Mouse (Mus musculus) frontal cortex, postnatal 36 days (tissue): Measurements from ENCODE around the gene Tfcp2l1.
A peak's percentile ranks its signal among the peaks of the same experiment; 100 is the strongest.
"Not testable (repeated sequence)": the region's sequence is repeated elsewhere in the genome, so short reads cannot be mapped to it uniquely, and the experiment has no call there.

Source experiments
- DNase-seq, 2 experiments: peaks; one replicate each; pipeline ENCODE4 v3.0.0; 2022; ENCODE audit warnings: low spot score in 2 of 2

Gene Tfcp2l1

DNA sequence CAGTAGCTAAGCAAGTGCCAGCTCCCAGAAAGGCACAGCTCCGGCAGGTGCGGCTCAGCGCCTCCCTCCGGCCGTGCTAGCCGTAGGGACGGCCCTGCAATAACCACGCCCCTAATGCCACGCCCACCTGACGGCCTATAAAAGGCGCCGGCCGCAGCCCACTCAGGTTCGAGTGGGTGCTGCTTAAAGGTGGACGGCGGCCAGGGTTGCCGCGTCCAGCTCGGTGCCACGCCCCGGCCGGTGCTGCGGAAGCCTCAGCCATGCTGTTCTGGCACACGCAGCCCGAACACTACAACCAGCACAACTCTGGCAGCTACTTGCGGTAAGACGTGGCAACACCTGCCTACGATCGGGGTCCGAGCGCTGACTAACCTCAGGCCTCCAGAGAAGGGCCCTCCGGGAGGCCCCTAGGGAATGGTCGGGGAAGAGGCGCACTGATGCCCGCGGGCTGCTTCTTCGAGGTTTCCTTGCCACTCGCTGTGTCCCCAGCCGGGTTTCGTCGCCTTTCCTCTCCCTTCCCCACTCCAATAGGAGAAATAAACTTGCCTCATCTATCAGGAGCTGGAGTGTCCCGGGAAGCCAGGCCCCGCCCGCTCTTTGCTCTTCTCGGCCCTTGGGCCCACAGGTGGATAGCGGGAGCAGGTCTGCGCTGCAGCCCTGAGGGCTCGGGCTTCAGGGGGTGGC lies at the start of gene Tfcp2l1:
Tfcp2l1 (plus strand) TSS at position 165 of the 684 bp plus-strand sequence.
- peak; percentile 33 to 40 for DNase-seq

DNA sequence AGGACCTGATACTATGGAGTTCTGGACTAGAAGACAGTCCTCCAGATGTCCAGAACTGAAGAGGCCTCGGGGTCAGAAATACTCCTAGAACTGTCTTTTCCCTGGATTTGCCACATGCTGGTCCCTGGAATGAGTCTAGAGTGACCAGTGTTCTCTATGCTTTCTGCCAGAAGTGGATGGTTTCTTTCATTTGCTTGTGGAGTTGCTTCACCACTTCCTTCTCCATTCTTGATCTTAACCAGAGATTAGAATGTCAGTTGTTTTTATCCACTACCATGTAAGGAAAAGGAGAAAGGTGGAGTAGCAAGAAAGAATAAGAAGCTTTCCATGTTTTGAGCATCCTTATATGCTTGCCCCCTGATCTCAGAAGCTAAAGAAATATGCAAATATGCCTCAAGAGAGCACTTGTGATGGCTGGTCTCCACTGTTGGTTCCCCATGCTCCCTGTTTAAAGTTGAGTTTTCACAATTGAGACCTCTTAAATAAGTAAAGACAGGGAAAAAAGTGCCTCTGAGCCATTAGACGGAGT lies 47.5 kb upstream of the Tfcp2l1 start:
- no peak for DNase-seq

DNA sequence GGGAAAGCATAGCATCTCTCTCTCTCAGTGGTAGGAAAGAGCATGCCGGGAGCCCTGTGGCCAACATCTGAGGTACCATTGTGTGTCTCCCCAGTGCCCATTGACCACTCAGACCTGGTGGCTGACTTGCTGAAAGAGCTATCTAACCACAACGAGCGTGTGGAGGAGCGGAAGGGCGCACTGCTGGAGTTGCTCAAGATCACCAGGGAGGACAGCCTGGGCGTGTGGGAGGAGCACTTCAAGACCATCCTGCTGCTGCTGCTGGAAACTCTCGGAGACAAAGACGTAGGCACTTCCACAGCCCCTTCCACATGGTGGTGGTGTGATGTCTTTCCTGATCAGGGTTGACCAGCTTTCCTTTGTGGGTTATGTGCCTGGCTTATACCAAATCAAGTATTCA lies 46.6 kb upstream of the Tfcp2l1 start:
- no peak for DNase-seq

DNA sequence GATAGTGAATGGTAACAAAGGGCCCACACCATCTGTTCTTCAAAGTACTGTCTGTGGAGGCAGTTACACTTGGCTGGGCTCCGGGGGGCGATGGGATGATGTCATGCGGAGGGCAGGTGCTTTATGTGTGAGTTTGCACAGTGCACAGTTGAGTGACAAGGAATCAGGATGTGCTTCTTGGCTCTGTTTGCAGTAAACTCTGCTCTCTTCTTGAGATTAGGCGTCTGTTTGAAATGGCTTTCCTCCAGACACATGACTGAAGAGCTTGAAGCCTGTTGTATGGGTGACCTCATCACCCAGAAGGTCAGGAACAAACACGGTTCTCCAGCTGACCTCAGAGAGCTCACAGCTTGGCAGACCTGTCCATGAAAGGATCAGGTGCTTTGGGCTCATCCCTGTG lies 38.0 kb upstream of the Tfcp2l1 start:
- no peak for DNase-seq

DNA sequence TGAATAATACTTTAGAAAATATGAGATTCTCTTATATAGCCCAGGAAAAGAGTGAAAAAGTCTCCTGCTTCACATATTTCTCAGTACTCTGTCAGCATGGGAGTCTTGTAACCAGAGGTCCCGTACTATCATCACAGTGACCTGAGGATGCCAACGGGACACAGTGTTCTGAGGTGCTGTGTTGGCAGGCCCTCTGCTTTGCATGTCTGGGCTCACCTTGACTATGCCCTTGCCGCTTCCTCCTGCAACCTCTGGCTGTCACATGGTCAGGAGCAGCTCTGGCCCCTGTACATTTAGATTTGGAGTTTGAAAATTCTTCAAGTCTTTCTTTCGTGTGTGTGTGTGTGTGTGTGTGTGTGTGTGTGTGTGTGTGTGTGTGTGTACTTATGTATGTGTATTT lies 34.8 kb upstream of the Tfcp2l1 start:
- no peak for DNase-seq

DNA sequence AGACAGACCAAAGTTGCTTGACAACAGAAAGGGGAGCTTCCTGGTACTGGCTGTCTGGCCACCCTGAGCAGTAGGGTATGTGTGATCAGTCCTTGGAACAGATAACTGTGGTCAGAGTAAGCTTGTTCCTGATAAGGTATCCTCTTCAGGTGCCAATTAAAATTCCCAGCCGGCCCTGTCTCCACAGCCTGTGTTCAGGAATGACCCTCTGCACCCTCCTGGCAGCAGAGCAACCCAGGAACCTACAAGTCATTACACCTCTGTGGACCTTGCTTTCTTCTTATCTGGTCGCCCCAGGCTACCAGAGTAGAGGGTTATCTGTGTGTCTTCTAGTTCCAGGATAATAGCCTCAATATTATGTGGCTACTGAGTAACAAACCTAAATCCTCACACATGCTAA lies 32.4 kb upstream of the Tfcp2l1 start:
- no peak for DNase-seq

DNA sequence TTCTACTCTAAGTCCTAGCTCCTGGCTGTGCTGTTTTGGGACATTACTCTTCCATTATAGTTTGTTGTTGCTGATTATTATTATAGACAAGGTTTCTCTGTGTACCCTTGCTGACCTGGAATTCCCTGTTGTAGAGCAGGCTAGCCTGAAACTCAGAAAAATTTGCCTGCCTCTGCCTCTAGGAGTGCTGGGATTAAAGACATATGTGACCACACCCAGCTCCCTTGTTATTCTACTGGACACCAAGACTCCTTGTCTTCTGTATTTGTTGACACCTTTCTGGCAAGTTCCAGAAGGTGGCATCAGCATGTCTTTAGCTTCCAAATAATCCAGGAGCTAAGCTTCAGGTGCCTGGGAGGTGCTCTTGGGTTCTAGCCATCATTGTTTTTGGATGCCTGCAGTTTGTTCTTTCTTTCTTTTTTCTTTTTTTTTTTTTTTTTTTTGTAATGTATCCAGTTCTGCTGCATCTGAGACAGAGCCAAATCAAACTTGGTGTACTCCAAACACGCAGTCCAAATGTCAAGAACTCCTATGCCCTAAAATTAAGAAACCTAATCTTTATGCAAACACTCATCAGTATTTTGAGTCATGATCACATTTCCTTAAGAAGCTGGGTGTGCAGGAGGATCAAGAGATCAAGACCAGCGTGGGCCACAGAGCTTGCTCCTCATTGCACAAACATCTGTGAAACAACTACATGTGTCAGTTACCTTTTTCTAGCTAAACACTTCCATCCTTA lies 30.1 kb upstream of the Tfcp2l1 start:
- DNase-seq, result no peak

DNA sequence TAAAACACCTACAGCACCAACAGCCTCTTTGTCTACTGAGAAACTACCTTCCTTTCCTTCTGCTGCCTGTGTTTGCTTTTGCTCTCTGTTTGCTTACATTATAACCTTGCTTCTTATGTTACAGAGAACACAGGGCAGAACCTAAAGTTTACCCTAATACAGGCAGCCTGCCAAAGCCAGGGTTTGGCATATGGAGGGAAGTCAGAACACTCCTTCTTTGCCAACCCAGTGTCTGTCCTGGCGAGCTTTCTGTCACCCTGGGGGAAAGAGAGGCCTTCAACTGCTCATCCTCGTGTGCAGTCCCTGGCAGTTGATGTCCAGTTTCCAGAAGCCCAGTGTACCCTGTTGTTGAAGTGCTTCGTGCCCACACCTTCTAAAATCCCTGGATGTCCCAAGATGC lies 29.4 kb upstream of the Tfcp2l1 start:
- no peak for DNase-seq

DNA sequence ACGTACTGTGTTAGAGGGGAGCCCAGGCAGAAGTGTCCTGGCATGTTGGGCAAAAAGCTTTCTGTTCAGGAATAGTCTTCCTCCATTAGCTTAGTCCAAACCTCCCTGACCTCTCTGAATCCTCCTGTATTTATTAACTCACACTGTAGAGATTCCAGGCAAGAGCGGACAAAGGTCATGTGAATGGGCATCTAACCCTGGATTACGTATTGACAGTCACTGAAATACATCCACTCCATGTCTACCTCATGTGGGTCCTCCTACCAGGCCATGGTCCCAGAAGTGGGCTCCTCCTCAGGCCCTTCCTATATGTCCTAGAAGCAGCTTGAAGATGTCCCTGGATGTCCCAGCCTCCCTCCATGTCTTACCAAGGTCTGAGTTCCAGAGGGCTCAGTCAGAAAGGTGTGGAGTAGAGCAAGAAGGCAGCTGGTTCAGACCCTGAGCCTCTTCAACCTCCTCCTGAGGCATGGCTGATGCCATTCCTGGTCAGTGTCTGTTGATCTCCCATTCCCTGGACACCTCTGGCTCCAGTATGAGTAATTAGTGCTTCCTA lies 14.0 kb upstream of the Tfcp2l1 start:
- DNase-seq, result no peak

DNA sequence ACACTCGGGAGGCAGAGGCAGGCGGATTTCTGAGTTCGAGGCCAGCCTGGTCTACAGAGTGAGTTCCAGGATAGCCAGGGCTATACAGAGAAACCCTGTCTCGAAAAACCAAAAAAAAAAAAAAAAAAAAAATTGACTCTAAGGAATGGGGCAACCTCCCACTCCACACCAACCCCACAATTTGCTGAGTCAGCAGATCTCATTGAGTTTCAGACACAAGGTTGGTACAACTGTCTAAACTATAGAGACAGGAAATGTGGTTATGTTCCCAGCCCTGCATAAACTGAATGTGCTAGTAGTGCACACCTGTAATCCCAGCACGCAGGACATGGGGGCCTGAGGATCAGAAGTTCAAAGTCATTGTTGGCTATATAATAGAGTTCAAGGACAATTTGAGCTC lies 6.7 kb upstream of the Tfcp2l1 start:
- not testable (repeated sequence) for DNase-seq

DNA sequence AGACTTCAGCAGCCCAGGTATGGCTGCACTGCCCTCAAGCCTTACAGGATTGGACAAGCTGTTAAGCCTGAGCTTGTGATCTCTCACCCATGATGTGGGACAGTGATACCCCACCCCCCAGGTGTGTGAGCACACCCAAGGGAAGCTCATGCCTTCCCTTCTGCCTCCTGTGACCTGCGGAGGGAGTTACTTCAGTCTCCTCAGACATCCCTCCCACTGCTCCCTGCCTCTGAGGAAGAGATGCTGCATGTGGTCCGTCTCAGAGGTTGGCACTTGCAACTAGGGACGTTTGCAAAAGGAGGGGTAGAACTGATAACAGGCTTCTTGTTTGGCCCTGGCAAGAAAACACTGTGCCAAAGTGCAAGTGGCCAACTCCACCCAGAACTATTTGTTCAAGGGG lies 4.9 kb upstream of the Tfcp2l1 start:
- DNase-seq, result no peak

DNA sequence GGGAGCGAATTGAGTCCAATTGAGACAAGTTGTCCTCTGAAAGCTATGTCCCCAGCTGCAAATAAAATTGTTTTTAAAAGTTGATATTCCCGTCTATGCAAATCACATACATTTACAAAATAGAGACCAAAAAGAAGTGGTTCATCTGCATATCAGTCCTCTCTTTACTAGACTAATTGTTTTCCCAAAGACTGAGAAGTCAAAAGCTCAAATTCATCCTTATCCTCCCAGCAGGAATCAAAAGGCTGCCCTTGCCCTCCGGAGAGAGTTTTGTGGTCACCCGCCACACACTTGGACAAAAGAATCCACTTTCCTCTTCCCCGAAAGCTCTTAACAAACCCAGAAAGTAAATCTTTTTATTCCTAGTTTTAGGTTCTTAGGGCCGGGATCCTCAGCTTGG lies 2.3 kb upstream of the Tfcp2l1 start:
- no peak for DNase-seq

DNA sequence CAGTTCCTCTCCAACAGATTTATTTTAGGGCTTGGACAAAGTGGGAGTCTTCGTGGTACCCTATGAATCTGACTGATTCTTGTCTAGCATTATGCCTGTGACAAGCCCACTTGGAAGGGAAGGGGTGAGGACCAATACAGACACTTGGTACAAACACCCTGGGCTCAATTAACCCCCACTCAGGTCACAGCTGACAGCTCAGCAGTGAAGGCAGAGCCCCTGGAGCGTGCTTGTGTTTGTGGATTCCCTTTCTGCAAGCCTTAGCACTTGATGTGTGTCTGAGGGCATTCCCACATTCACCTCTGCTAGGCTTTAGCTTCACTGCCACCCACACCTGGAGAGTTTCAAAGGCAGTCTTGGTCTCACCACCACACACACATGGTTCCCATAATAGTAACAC lies 1.8 kb upstream of the Tfcp2l1 start:
- DNase-seq, result no peak

DNA sequence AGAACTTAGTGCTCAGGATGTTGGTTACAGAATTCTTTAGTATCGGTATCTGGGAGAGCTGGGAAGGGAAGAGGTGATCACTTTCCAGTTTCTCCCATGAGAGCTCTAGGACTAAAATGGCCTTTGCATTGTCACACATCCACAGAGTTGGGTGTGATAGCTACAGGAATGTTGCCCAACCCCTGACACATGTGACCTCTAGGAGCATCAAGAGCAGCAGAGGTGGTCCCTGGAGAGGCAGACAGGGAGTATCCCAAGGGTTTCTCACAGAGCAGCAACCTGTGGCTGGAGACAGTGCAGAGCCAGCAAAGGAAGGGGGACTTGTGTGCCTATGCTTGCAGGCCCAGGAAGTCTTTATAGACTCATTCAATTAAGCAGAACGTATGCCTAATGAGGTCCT lies 1.3 kb upstream of the Tfcp2l1 start:
- DNase-seq, result no peak

DNA sequence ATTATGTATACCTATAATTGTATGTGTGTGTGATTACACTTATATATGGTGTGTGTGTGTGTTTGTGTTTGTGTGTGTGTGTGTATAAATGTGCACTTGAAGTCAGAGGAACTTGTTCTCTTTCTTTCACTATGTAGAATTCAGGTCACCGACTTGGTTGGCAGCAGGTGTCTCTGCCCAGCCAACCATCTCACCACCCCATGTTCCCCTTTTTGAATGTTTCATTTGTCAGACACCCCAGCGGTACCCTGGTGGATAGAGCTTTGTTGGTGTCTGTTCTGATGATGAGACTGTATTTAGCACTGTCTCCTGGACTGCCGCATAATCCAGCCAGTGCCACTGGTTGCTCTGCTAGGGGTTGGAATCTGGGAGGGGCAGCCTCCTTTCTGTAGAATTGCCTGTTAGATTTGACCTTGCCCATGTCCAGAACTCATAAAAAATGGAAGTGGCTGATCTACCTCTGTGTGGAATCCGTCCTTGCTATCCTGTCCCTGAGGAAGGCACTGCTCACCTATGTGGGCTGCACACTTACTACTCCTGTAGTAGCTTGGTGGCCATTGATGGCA lies 5.8 kb downstream of the Tfcp2l1 start:
- no peak for DNase-seq

DNA sequence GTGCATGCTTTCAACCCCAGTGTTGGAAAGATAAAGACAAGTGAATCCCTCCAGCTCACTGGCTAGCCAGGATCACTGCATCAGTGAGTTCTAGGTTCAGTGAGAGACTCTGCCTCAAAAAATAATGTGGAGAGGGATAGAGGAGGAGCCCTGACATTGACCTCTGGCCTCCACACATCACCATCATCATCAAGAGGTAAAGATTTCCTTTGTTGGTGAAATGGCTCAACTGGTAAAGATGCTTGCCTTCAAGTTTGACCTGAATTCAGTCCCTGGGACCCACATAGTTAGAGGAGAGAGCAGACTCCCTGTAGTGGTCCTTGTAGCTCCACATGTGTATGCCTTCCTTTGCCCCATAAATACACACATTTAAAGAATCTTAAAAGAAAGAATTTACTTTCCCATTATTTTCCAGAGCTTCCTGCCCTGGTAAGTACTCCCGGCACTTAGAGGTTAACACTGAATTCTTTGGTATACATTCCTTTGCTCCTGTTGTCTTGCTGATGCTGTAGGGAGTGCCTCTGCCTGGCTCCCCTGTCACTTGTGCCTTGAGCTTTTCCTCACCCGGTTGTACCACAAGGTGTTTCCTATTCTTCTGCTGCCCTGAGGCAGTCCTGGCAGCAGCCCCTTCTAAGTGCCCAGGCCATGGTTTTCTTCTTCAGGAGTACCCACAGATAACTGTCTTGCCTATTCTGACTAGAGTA lies 14.7 kb downstream of the Tfcp2l1 start:
- DNase-seq, result no peak

DNA sequence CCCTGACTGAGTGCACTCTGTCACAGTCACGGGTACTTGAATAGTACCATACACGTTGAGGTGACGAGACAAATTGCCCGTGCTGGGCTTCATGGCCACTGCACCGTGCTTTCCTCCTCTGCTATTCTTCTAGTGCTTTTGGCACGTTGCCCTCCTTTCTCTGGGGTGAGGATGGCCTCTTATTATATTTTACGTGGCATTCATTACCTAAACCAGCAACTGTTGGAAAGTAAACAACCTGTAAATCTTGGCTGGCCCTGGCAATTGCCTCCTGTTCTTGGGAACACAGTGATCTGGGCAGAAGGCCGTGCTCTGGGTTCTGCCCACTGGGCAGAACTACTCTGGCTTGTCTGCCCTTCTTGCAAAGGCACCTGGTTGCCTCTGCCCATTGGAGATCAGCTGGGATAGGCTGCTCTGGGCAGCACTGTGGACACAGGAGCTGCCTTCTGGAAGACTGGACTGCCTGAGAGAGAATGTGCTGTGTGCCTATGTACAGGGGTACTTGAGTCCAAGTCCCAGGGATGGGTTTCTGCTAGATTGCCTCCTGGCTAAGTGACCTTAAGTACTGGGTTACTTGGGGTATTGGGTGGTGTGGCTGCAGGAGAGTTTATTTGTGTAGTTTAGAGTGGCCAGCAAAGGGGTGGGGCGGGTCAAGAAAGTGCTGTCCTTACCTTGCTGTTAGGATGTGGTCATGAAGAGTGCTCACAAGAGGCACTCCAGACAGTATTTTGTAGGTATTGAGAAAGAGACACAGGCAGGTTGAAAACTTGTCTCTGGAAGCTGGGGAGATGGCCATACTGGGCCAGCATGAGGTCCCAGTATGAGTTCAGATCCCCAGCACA lies 15.6 kb downstream of the Tfcp2l1 start:
- DNase-seq, result no peak

DNA sequence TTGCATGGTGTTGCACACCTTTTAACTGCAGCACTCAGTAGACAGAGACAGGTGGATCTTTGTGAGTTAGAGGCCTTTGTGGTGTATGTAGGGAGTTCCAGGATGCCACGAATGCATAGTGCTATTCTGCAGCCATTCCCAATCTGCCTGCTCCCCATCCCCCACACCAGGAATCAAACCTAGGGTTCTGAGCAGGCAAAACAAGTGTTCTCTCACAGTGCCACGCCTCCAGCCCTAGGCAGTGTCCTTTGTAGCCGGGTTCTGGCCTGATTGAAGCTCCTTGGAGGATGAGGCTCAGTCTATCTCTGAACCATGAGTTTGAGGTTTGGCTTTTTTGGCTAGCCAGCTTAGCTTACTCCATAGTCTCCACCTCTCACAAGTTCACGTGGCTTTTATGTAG lies 18.0 kb downstream of the Tfcp2l1 start:
- no peak for DNase-seq

DNA sequence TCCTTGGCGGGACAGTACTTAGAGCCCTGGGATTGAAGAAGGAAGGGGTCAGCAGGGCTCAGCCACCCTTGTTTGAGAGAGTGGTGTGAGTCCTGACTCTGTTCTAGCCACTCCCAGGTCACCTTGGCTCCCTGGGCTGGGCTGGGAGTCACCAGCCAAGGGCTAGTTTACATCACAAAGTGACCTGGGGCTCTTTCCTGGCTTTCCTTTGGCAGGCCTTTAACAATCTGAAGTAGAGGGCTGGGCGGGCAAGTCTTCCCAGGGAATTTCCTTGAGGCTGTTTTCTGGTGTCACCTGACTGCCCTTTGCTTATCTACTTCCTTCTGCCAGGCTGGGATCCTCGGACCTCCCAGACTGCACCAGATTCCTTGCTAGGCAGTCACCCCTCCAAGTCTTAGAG lies 20.3 kb downstream of the Tfcp2l1 start:
- no peak for DNase-seq

DNA sequence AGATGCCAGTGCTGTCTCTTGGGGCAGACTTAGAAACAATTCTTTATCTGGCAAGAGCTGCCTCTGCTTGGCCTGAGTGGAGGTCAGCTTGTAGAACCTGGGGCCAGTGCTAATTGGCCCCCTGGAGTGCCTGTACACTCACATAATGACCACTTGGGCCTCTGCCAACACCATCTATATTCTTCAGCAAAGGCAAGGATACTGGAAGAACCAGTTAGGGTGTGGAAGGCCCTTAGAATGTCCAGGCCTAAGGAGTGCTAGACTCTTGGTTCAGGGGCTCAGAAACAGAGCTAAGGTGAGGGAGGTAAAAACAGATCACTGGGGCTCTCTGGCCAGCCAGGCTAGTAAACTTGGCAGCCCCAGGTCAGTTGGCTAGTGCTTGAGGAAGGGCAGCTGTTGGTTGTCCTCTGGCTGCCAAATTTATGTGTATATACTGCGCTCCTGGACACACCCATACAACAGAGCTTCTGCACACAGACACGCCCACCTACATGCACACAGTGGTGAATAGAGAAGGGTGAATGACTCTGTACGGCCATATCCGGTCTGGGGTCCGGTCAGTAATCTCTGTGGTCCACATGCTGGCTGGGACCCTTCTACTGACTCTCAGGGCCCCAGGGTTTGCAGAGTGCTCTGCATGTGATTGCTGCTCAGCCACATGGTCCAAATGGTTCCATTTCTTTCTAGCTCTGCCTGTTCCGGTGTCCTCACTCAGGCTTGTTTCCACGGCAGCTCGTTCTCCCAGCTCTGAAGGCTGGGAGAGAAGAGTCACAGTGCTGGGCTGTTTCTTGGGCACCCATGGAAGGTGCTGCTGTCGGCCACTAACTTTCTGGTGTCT lies 22.4 kb downstream of the Tfcp2l1 start:
- DNase-seq, result no peak
